Mouse (Mus musculus) CH12.LX (cell line): Measurements from ENCODE around the gene Hk3. TPM values are rescaled to one million over a fixed set of nuclear protein-coding genes. Genes with fewer than 3 reads are reported as not detected.

Experiments used
- DNase-seq: peaks from one replicate; pipeline ENCODE4 v3.0.0-alpha.2; 2013; ENCODE audit errors: extremely low read depth
- H3K27ac ChIP-seq: 2 replicates; pipeline ENCODE4 v1.5.1; 2012; ENCODE audit warnings: low read depth, mild to moderate bottlenecking, control low read depth, moderate library complexity; ENCODE audit not compliant: insufficient read depth
- H3K27me3 ChIP-seq: replicated peaks from 2 replicates; pipeline ENCODE3; 2012; ENCODE audit warnings: inconsistent platforms
- H3K36me3 ChIP-seq, 2 experiments: replicated peaks in 1 of 2; 2 replicates each; pipeline versions ENCODE3 to v1.6.1; 2012; ENCODE audit warnings: inconsistent platforms in 1 of 2, low read length in 1 of 2, mild to moderate bottlenecking in 1 of 2, mixed read lengths in 1 of 2, moderate library complexity in 1 of 2; ENCODE audit not compliant: control insufficient read depth in 1 of 2, insufficient read depth in 1 of 2
- H3K4me1 ChIP-seq, 2 experiments: 2 replicates each; pipeline ENCODE4 v1.6.1; 2012; ENCODE audit warnings: inconsistent platforms in 1 of 2, moderate library complexity in 1 of 2; ENCODE audit not compliant: insufficient read depth in 2 of 2, control insufficient read depth in 1 of 2
- H3K4me2 ChIP-seq: 2 replicates; pipeline ENCODE4 v1.6.1; 2012; ENCODE audit warnings: low read depth, mild to moderate bottlenecking, control low read depth; ENCODE audit not compliant: poor library complexity, insufficient read depth, severe bottlenecking
- H3K4me3 ChIP-seq, 3 experiments: fragments of 150-350 bp in 1 of 3; sonication (generic) in 1 of 3; replicated peaks in 1 of 3; 2 replicates each; pipeline versions ENCODE3 to v1.5.1; 2011 to 2012; ENCODE audit warnings: low read depth in 2 of 3, low read length in 2 of 3, mild to moderate bottlenecking in 2 of 3, moderate library complexity in 2 of 3, control low read depth in 1 of 3, improper control_type of control experiment in 1 of 3, inconsistent platforms in 1 of 3, mixed read lengths in 1 of 3; ENCODE audit not compliant: poor library complexity in 1 of 3
- H3K79me2 ChIP-seq: replicated peaks from 2 replicates; pipeline ENCODE4 v1.6.1; 2012; ENCODE audit warnings: mild to moderate bottlenecking, moderate library complexity; ENCODE audit not compliant: control insufficient read depth, poor library complexity, insufficient read depth, severe bottlenecking; ENCODE audit errors: extremely low read depth
- H3K9ac ChIP-seq: 2 replicates; pipeline ENCODE4 v1.6.1; 2012; ENCODE audit warnings: low read depth, mild to moderate bottlenecking, control low read depth, moderate library complexity; ENCODE audit not compliant: insufficient read depth
- H3K9me3 ChIP-seq: replicated peaks from 2 replicates; pipeline ENCODE3; 2012; ENCODE audit warnings: low read length, inconsistent platforms, mixed read lengths
- CTCF ChIP-seq, 2 experiments: IDR thresholded peaks in 1 of 2; conservative IDR thresholded peaks in 1 of 2; 2 replicates each; pipeline ENCODE4 v1.5.1; 2011 to 2012; ENCODE audit warnings: low read depth in 2 of 2, low read length in 2 of 2, improper control_type of control experiment in 1 of 2, inconsistent platforms in 1 of 2, mild to moderate bottlenecking in 1 of 2, moderate library complexity in 1 of 2
- E2F4 ChIP-seq: IDR thresholded peaks from 2 replicates; pipeline ENCODE4 v1.6.1; 2011; ENCODE audit warnings: low read depth, low read length, improper control_type of control experiment; ENCODE audit not compliant: insufficient replicate concordance
- GABPA ChIP-seq: IDR thresholded peaks from 2 replicates; pipeline ENCODE4 v1.6.1; 2012; ENCODE audit warnings: low read depth, low read length, improper control_type of control experiment, inconsistent platforms; ENCODE audit not compliant: insufficient replicate concordance
- HCFC1 ChIP-seq: IDR thresholded peaks from 2 replicates; pipeline ENCODE4 v1.6.1; 2012; ENCODE audit warnings: low read depth, mild to moderate bottlenecking, inconsistent platforms, low read length, improper control_type of control experiment
- JUN ChIP-seq: IDR thresholded peaks from 2 replicates; pipeline ENCODE4 v1.6.1; 2011; ENCODE audit warnings: low read depth, mild to moderate bottlenecking, low read length, improper control_type of control experiment, moderate library complexity; ENCODE audit not compliant: insufficient read depth
- KAT2A ChIP-seq: IDR thresholded peaks from 2 replicates; pipeline ENCODE4 v1.6.1; 2012; ENCODE audit warnings: low read length, improper control_type of control experiment, inconsistent platforms; ENCODE audit not compliant: insufficient replicate concordance
- MAFK ChIP-seq: IDR thresholded peaks from 2 replicates; pipeline ENCODE4 v1.6.1; 2011; ENCODE audit warnings: low read length, improper control_type of control experiment; ENCODE audit not compliant: insufficient replicate concordance
- MAX ChIP-seq: IDR thresholded peaks from 2 replicates; pipeline ENCODE4 v1.6.1; 2011; ENCODE audit warnings: low read length, improper control_type of control experiment
- MXI1 ChIP-seq: IDR thresholded peaks from 2 replicates; pipeline ENCODE4 v1.6.1; 2011; ENCODE audit warnings: mild to moderate bottlenecking, low read depth, low read length, improper control_type of control experiment
- PAX5 ChIP-seq: IDR thresholded peaks from 2 replicates; pipeline ENCODE4 v1.6.1; 2012; ENCODE audit warnings: low read length, inconsistent platforms, mixed read lengths
- RAD21 ChIP-seq: IDR thresholded peaks from 2 replicates; pipeline ENCODE4 v1.6.1; 2011; ENCODE audit warnings: low read depth, mild to moderate bottlenecking, low read length, improper control_type of control experiment, moderate library complexity
- SMC3 ChIP-seq: IDR thresholded peaks from 2 replicates; pipeline ENCODE4 v1.6.1; 2011; ENCODE audit warnings: low read depth, low read length, improper control_type of control experiment
- USF2 ChIP-seq: conservative IDR thresholded peaks from 2 replicates; pipeline ENCODE4 v1.6.1; 2011; ENCODE audit warnings: low read depth, low read length, improper control_type of control experiment
- dilution Hi-C: fragments of 300-500 bp; cut with MboI; formaldehyde crosslinking; loops from 2 replicates; pipeline ENCODE4 v1.14.3; 2020; ENCODE audit warnings: low sequenced_read_pairs; ENCODE audit not compliant: extremely low pct_unique_long_range_greater_than_20kb, extremely low pct_ligation_motif_present
- in situ Hi-C: fragments of 300-500 bp; cut with MboI; formaldehyde crosslinking; loops from 3 replicates; pipeline ENCODE4 v1.14.3; 2019; ENCODE audit warnings: low sequenced_read_pairs, low pct_ligation_motif_present, low pct_unique_long_range_greater_than_20kb, mixed read lengths
- polyA plus RNA-seq: library from polyadenylated mRNA; unstranded; fragments of >175 nt; gene quantifications from 2 replicates; pipeline ENCODE4 v1.2.1, GENCODE M21; 2012; ENCODE audit warnings: low read depth; ENCODE audit not compliant: insufficient read length
- total RNA-seq, 2 experiments: library from RNA; depleted of rRNA; stranded (reverse); fragments of 300-350 nt in 1 of 2; fragments of >200 nt in 1 of 2; gene quantifications; 2 replicates each; pipeline ENCODE4 v1.2.3; 2012 to 2014

Gene Hk3
- total and polyA plus RNA-seq, 3 experiments: 0.04 to 0.10 TPM; not detected in 1

DNA sequence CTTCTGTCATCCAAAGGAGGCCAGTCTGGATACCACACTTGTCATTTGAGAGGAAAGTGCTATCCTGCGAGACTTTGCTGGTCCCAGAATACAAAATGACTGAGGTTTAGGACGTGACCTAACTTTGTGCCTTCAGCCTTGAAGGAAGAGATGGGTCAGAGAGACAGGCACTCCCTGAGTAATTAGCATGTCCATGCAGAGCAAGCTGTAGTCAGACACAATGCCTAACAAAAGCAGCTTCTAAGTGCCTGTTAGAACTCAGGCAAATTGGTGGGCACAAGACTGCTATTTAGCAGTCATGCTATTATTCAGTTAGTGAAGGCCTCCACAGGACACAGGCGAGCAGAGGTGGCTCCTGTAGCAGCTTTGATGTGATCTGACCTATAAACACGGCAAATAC, 1.1 kb upstream of the Hk3 start:
- peaks cover 2 to 11% of the 10 kb centered on the region in 2 experiments for H3K36me3 ChIP-seq
- H3K4me2 ChIP-seq: peak overlapping the region; percentile 52; the same call in 1 of the 2 replicates
- no peaks in the 10 kb centered on the region for H3K27me3 ChIP-seq
- no peaks in the 10 kb centered on the region for H3K79me2 ChIP-seq
- in situ Hi-C loops (no loop called here), dilution Hi-C loops (no loop called here)
- H3K9ac ChIP-seq: peak overlapping the region; percentile 39; the same call in 1 of the 2 replicates
- peaks cover 15 to 31% of the 10 kb centered on the region in 2 experiments for H3K4me1 ChIP-seq
- no peaks in the 10 kb centered on the region for H3K9me3 ChIP-seq
- no peak for DNase-seq
- no peak overlapping the region for H3K27ac ChIP-seq
- peak overlapping the region in 2 of 3 experiments; percentile 24 to 33 for H3K4me3 ChIP-seq
- TF ChIP-seq USF2 (no peak), MAFK (no peak), PAX5 (no peak), HCFC1 (no peak), KAT2A (no peak), MAX (no peak)

GRCm38 (mm10) chr13:55020051-55020450, 1.1 kb downstream of the Hk3 start:
- Histone ChIP-seq H3K4me1 (peaks cover 15 to 31% of the 10 kb centered on the region in 2 experiments), H3K9me3 (no peaks in the 10 kb centered on the region), H3K79me2 (no peaks in the 10 kb centered on the region), H3K4me2 (no peak overlapping the region), H3K36me3 (peaks cover 0 to 3% of the 10 kb centered on the region in 2 experiments), H3K27me3 (peaks cover 1% of the 10 kb centered on the region), H3K9ac (no peak overlapping the region), H3K4me3 (no peak overlapping the region), H3K27ac (no peak overlapping the region)
- TF ChIP-seq E2F4: no peak
- no peak for TF ChIP-seq RAD21
- TF ChIP-seq MXI1: no peak
- in situ Hi-C loops: no loop called here
- no peak for DNase-seq
- dilution Hi-C loops: no loop called here

- Histone ChIP-seq H3K9me3 (no peaks in the 10 kb centered on the region), H3K4me3 (no peak overlapping the region), H3K9ac (no peak overlapping the region), H3K27ac (no peak overlapping the region), H3K4me1 (peaks cover 13 to 23% of the 10 kb centered on the region in 2 experiments), H3K4me2 (no peak overlapping the region), H3K27me3 (peaks cover 7% of the 10 kb centered on the region), H3K79me2 (no peaks in the 10 kb centered on the region), H3K36me3 (no peaks in the 10 kb centered on the region)
- peak; percentile 7 for DNase-seq
- TF ChIP-seq CTCF (conservative IDR thresholded peaks at IDR 0.05 in 1 of 2, IDR thresholded peaks at IDR 0.05 in 1 of 2; ENCODE audit: low read depth in 2 of 2, low read length in 2 of 2) (peak in 1 of 2 experiments; percentile 48; a peak in 2 of 4 replicates), GABPA (no peak), RAD21 (peak; percentile 5), SMC3 (peak; percentile 29), JUN (no peak)
- in situ Hi-C loops: no loop called here
- dilution Hi-C loops: no loop called here
These were observed 2.0 kb downstream of the Hk3 start for GRCm38 (mm10) chr13:55019181-55019580.
